Mouse (Mus musculus): ENCODE results near the gene Plekhm3.
"Not testable (repeated sequence)": the region's sequence is repeated elsewhere in the genome, so short reads cannot be mapped to it uniquely, and the experiment has no call there.

The Plekhm3 gene

GRCm38 (mm10) chr1:64956479-64956961 is at the start of gene Plekhm3:
Plekhm3 (minus strand) TSS chr1:64956824.
- peak; percentile 91 for DNase-seq

- DNase-seq = no peak
Measured at GRCm38 (mm10) chr1:65005575-65005974, 49.0 kb upstream of the Plekhm3 start.

GRCm38 (mm10) chr1:65004526-65004925 is 47.9 kb upstream of the Plekhm3 start:
- DNase-seq = no peak

GRCm38 (mm10) chr1:64993206-64993605 is 36.6 kb upstream of the Plekhm3 start:
- DNase-seq = peak; percentile 17 to 52

- no peak for DNase-seq
Measured at GRCm38 (mm10) chr1:64988176-64988575, 31.6 kb upstream of the Plekhm3 start.

GRCm38 (mm10) chr1:64986120-64986519 is 29.5 kb upstream of the Plekhm3 start:
- DNase-seq = peak; percentile 45 to 78

GRCm38 (mm10) chr1:64983247-64983646 is 26.6 kb upstream of the Plekhm3 start:
- DNase-seq = no peak

- DNase-seq = no peak
Measured at GRCm38 (mm10) chr1:64978321-64978799, 21.7 kb upstream of the Plekhm3 start.

- no peak for DNase-seq
Measured at GRCm38 (mm10) chr1:64975346-64975745, 18.7 kb upstream of the Plekhm3 start.

GRCm38 (mm10) chr1:64970685-64971084 is 14.1 kb upstream of the Plekhm3 start:
- no peak for DNase-seq

GRCm38 (mm10) chr1:64957021-64957489 is 431 bp upstream of the Plekhm3 start:
- peak in 1 of 2 experiments; percentile 23 for DNase-seq

- not testable (repeated sequence) for DNase-seq
Measured at GRCm38 (mm10) chr1:64954786-64955185, 1.8 kb downstream of the Plekhm3 start.

- DNase-seq = no peak
Measured at GRCm38 (mm10) chr1:64950271-64950670, 6.4 kb downstream of the Plekhm3 start.

GRCm38 (mm10) chr1:64949377-64949776 is 7.2 kb downstream of the Plekhm3 start:
- DNase-seq = no peak

GRCm38 (mm10) chr1:64946106-64946505 is 10.5 kb downstream of the Plekhm3 start:
- no peak for DNase-seq

GRCm38 (mm10) chr1:64945214-64945785 is 11.3 kb downstream of the Plekhm3 start:
- no peak for DNase-seq

- DNase-seq = no peak
Measured at GRCm38 (mm10) chr1:64944746-64945145, 11.9 kb downstream of the Plekhm3 start.

GRCm38 (mm10) chr1:64942006-64942755 is 14.4 kb downstream of the Plekhm3 start:
- no peak for DNase-seq

- DNase-seq = no peak
Measured at GRCm38 (mm10) chr1:64938907-64939306, 17.7 kb downstream of the Plekhm3 start.

GRCm38 (mm10) chr1:64937692-64938091 is 18.9 kb downstream of the Plekhm3 start:
- DNase-seq = no peak

- DNase-seq = no peak
Measured at GRCm38 (mm10) chr1:64932921-64933320, 23.7 kb downstream of the Plekhm3 start.

- DNase-seq = no peak
Measured at GRCm38 (mm10) chr1:64930124-64930523, 26.5 kb downstream of the Plekhm3 start.

GRCm38 (mm10) chr1:64929673-64930072 is 27.0 kb downstream of the Plekhm3 start:
- DNase-seq = no peak

- DNase-seq = no peak
Measured at GRCm38 (mm10) chr1:64928542-64928941, 28.1 kb downstream of the Plekhm3 start.

All from cerebellum, postnatal 25 days (tissue).